Mouse (Mus musculus) kidney, adult 9 months (tissue): ENCODE results near the gene Yaf2.
A peak's percentile ranks its signal among the peaks of the same experiment; 100 is the strongest.
"Not testable (repeated sequence)": the region's sequence is repeated elsewhere in the genome, so short reads cannot be mapped to it uniquely, and the experiment has no call there.

Experiments
- DNase-seq: peaks from one replicate; pipeline ENCODE4 v3.0.0; 2022

Gene Yaf2

GRCm38 (mm10) chr15:93336925-93337761 is at the start of gene Yaf2:
TSS of gene Yaf2 (minus strand) at chr15:93336935.
- peak; percentile 84 for DNase-seq

GRCm38 (mm10) chr15:93381337-93381736 is 44.6 kb upstream of the Yaf2 start:
- DNase-seq = no peak

GRCm38 (mm10) chr15:93379177-93379576 is 42.4 kb upstream of the Yaf2 start:
- no peak for DNase-seq

GRCm38 (mm10) chr15:93375696-93376095 is 39.0 kb upstream of the Yaf2 start:
- no peak for DNase-seq

- not testable (repeated sequence) for DNase-seq
Measured at GRCm38 (mm10) chr15:93372525-93373119, 35.9 kb upstream of the Yaf2 start.

DNA sequence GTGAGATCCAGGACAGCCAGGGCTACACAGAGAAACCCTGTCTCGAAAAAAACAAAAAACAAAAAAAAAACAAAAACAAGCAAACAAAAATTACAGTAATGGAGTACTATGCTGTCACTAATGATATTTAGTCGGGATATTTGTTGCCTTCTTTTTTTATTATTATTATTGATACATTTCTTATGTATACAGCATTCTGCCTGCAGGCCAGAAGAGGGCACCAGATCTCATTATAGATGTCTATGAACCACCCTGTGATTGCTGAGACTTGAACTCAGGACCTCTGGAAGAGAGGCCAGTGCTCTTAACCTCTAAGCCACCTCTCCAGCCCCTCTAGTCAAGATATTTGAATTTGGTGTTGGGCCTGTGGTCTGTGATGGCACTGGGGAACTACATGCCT is 35.1 kb upstream of the Yaf2 start:
- no peak for DNase-seq

- DNase-seq = peak; percentile 7
Measured at GRCm38 (mm10) chr15:93368558-93368957, 31.8 kb upstream of the Yaf2 start.

DNA sequence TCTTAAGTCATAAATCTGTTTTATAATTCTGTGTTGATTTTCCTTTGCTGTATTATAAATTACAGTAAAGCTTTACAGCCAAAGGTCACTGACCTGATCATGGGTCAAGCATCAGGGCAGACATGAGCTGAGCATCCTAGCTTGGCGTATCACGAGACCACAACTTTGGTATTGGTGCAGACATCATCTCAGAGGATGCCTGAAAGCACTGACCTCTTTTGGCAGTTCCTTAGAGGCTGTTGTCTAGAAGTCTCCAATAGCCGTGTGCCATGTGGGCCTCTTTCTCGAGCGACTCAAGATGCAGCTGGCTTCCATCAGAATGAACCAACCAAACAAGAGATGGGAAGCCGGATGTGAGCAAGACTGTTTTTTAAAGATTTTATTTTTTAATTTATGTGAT is 28.8 kb upstream of the Yaf2 start:
- no peak for DNase-seq

- DNase-seq = no peak
Measured at GRCm38 (mm10) chr15:93358346-93359095, 21.8 kb upstream of the Yaf2 start.

DNA sequence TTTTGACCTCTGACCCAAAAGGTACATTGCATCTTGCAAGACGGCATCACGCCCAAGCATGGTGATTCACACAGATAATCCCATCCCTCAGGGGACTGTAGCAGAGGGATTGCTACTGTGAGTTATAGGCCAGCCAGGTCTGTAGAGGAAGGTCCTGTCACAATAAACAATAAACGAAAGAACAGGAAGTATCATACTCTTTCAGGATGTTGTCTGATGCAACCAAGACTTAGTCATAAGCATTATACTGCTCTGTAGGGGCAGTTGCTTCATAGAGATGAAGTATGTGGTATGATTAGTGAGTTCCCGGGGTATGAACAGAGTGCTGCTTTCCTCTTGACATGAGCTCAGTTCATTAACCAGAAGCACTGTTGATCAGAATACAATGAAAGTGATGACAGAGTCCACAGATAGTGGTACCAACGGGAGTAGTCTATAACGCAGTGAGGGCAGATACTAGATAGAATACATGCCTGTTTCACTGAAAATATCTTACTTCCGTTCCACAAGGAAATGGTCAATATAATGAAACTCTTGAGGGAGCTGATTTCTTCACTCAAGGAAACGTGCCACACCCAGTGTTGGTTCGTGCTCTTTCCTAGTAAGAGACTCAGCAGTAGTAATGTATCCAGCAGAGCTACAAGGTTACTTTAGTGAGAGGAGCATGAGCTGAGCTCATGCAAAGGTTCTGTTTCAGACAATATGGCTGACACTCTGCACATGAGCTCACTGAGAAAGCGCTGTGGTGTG is 4.1 kb upstream of the Yaf2 start:
- no peak for DNase-seq

- DNase-seq = no peak
Measured at GRCm38 (mm10) chr15:93336658-93336924, 144 bp downstream of the Yaf2 start.

DNA sequence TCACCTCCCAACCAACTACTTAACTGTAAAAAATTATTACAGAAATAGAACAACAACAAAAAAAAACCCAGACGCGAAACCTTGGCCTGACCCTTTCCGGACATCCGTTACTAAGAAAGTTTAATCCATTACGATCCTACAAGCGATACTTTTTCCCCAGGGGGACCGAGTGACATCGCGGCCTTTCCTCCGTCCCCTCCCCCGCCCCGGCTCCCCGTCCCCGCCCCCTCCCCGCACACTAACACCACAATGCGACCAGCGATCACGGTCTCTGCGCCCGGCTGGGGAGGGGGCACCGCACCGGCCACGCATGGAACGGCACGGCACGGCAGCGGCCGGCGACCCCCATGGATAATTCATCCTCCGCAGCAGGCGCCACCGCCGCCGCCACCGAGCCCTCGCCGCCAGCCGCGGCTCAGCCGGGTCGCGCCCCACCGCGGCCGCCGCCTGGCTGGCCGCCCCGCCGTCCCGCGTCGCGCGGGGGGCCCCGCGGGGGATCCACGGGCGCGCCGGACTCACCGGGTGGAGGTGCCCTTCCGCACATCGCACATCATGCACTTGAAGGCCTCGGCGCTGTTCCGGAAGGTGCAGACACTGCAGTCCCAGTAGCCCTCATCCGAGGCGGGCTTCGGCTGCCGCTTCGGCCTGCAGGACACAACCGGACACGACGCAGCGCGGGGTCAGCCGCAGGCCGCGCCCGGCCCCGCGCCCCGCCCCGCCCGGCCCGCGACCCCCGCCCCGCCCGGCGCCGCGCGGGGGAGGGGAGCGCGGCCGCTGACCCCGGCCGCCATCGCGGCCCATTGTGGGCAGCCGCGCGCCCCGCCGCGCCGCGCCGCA is 696 bp downstream of the Yaf2 start:
- DNase-seq = peak; percentile 47

DNA sequence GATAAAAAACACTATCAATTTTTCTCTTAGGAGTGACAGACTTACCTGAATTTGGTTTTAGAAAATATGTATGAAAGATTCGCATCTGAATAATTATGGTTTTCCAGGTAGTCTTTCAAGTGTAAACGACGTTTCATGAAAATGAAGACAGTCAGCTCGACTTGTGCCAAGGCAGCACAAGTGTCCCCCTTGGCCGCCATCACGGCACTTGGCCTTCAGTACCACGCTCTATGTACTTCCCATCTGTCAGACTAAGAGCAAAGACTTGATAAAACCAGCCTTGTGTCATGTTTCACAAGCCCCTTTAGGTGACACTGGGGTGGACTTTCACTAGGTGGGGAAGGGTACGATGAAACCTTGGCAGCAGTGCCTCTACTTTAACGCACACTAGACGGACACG is 5.5 kb downstream of the Yaf2 start:
- DNase-seq = no peak

DNA sequence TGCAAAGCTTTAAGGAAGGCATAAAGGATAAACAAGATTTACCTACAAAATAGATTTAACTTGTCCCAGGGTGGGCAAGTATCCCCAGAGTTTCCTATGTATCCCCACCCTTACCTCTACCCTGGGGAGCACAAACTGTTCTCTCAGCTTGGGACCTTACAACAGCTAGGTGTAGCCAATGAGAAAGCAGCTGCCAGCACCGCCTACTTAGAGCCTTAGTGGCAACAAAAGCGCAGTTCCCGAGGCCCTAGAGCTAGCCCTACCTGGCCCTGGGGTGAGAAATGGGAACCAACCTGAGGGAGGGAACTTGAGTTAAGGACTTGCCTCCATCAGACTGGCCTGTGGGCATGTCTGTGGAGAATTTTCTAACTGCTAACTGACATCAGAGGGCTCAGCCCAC is 9.5 kb downstream of the Yaf2 start:
- no peak for DNase-seq

- no peak for DNase-seq
Measured at GRCm38 (mm10) chr15:93326651-93327050, 10.1 kb downstream of the Yaf2 start.

GRCm38 (mm10) chr15:93325360-93325759 is 11.4 kb downstream of the Yaf2 start:
- DNase-seq = no peak

GRCm38 (mm10) chr15:93318781-93319180 is 18.0 kb downstream of the Yaf2 start:
- no peak for DNase-seq

GRCm38 (mm10) chr15:93310304-93310703 is 26.4 kb downstream of the Yaf2 start:
- DNase-seq = not testable (repeated sequence)

DNA sequence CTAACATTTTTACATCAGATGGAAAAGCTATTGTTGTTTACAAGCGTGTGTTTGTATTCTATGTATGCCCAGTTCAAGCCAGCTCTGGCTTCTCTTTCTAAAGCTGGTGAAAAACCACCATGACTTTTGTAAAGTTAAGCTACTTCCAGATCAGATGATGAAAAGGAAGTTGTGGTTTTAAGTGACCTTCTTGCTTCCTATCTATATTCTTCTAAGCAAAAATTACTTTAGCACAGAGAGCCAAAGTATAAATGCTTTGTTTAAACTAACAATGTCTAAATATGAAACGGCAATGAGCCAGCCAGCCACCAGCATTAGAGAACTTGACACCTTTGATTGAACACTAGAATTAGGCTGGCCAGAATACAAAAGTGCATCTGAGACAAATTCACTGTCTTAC is 38.5 kb downstream of the Yaf2 start:
- DNase-seq = no peak

GRCm38 (mm10) chr15:93294483-93294882 is 42.3 kb downstream of the Yaf2 start:
- no peak for DNase-seq

DNA sequence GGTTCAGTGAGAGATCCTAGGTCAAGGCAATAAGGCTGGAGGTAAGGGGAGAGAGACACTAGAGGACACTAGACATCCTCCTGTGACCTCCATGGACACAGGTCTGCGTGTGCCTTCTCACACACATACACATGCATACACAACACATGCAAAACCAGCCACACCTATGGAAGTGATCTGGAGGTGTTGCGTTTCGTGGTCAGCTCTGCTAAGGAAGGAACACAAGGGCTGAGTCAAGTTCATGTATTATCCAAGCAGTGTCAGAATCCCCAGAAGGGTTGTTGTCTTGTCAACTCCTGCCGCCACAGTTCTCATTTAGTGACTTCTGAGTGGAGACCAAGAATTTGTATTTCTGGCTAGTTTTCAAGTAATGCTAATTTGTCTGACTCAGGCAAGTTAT is 48.4 kb downstream of the Yaf2 start:
- DNase-seq = no peak

DNA sequence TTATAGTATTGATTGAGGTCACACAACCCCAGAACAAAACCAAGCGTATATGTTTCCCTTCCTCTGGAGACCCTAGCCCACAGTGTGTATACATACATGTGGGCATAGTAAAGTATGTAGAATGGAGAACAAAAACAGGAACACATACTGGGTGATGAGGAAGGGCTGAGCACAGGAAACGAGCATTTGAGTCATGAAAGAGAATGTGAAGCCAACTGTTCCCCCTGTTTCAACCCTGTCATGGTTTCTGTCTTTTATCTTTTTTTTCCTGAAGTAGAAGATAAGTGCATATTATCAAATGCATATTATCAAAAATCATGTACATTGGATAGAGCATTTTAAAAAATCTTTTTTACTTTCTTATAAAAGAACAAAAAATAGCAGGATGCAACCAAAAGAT is 49.1 kb downstream of the Yaf2 start:
- DNase-seq = no peak
